Mouse (Mus musculus) left cerebral cortex, adult 8-10 months (tissue): ENCODE results near the gene Map4k5. TPM values are rescaled to one million over a fixed set of nuclear protein-coding genes. Genes with fewer than 3 reads are reported as not detected.

ENCODE experiments used
- DNase-seq, 2 experiments: peaks; one replicate each; pipeline ENCODE4 v3.0.0; 2022; ENCODE audit warnings: low spot score in 2 of 2
- total RNA-seq, 4 experiments: library from RNA; stranded (reverse); gene quantifications; 2 replicates each; pipeline ENCODE4 v1.2.4; 2022

Gene Map4k5
- total RNA-seq, 4 experiments from 2014 or later: 38.6 to 43.3 (median 39.3) TPM

GRCm38 (mm10) chr12:69887776-69888175 is 5.2 kb downstream of the Map4k5 start:
- DNase-seq: no peak

GRCm38 (mm10) chr12:69885170-69885923 is 7.7 kb downstream of the Map4k5 start:
- no peak for DNase-seq

- no peak for DNase-seq
These were observed 8.9 kb downstream of the Map4k5 start for GRCm38 (mm10) chr12:69884053-69884452.

GRCm38 (mm10) chr12:69881198-69881905 is 11.6 kb downstream of the Map4k5 start:
- no peak for DNase-seq

- DNase-seq: no peak
These were observed 13.3 kb downstream of the Map4k5 start for GRCm38 (mm10) chr12:69879739-69880138.

GRCm38 (mm10) chr12:69879172-69879665 is 13.8 kb downstream of the Map4k5 start:
- DNase-seq: no peak

GRCm38 (mm10) chr12:69877842-69878363 is 15.1 kb downstream of the Map4k5 start:
- no peak for DNase-seq

GRCm38 (mm10) chr12:69871632-69872031 is 21.4 kb downstream of the Map4k5 start:
- DNase-seq: no peak

GRCm38 (mm10) chr12:69867338-69867737 is 25.7 kb downstream of the Map4k5 start:
- no peak for DNase-seq

GRCm38 (mm10) chr12:69864164-69864692 is 28.8 kb downstream of the Map4k5 start:
- DNase-seq: no peak

- DNase-seq: no peak
These were observed 29.5 kb downstream of the Map4k5 start for GRCm38 (mm10) chr12:69863505-69863904.

- no peak for DNase-seq
These were observed 34.2 kb downstream of the Map4k5 start for GRCm38 (mm10) chr12:69858847-69859246.

- no peak for DNase-seq
These were observed 35.4 kb downstream of the Map4k5 start for GRCm38 (mm10) chr12:69857597-69857996.

GRCm38 (mm10) chr12:69856398-69856797 is 36.6 kb downstream of the Map4k5 start:
- no peak for DNase-seq

- no peak for DNase-seq
These were observed 37.2 kb downstream of the Map4k5 start for GRCm38 (mm10) chr12:69855641-69856300.

- no peak for DNase-seq
These were observed 39.1 kb downstream of the Map4k5 start for GRCm38 (mm10) chr12:69853942-69854341.

- no peak for DNase-seq
These were observed 39.6 kb downstream of the Map4k5 start for GRCm38 (mm10) chr12:69853387-69853786.

- no peak for DNase-seq
These were observed 40.7 kb downstream of the Map4k5 start for GRCm38 (mm10) chr12:69852288-69852687.

GRCm38 (mm10) chr12:69848083-69848878 is 44.7 kb downstream of the Map4k5 start:
- DNase-seq: no peak

GRCm38 (mm10) chr12:69846499-69846898 is 46.5 kb downstream of the Map4k5 start:
- no peak for DNase-seq

GRCm38 (mm10) chr12:69845722-69846121 is 47.3 kb downstream of the Map4k5 start:
- no peak for DNase-seq
